Mouse (Mus musculus): ENCODE data around the gene Epo.

Gene Epo

GRCm38 (mm10) chr5:137519691-137520550, 13.1 kb downstream of the Epo start:
- DNase-seq (ENCODE audit: low spot score) = no peak

- DNase-seq (ENCODE audit: low spot score) = peak; percentile 59
These were observed 14.6 kb downstream of the Epo start, which contains the start of gene Gigyf1 for GRCm38 (mm10) chr5:137518436-137518835. Gene Gigyf1 (plus strand): TSS chr5:137518548.

- no peak for DNase-seq (ENCODE audit: low spot score)
These were observed 18.2 kb downstream of the Epo start for GRCm38 (mm10) chr5:137514811-137515210.

- no peak for DNase-seq (ENCODE audit: low spot score)
These were observed 18.9 kb downstream of the Epo start for GRCm38 (mm10) chr5:137513951-137514721.

- DNase-seq (ENCODE audit: low spot score) = peak; percentile 65
These were observed 19.9 kb downstream of the Epo start for GRCm38 (mm10) chr5:137512847-137513794.

- no peak for DNase-seq (ENCODE audit: low spot score)
These were observed 21.3 kb downstream of the Epo start for GRCm38 (mm10) chr5:137511706-137512105.

GRCm38 (mm10) chr5:137510573-137511390, 22.3 kb downstream of the Epo start:
- DNase-seq (ENCODE audit: low spot score) = no peak

- DNase-seq (ENCODE audit: low spot score) = peak; percentile 84
These were observed 23.0 kb downstream of the Epo start for GRCm38 (mm10) chr5:137510014-137510501.

- no peak for DNase-seq (ENCODE audit: low spot score)
These were observed 29.0 kb downstream of the Epo start for GRCm38 (mm10) chr5:137504041-137504440.

- DNase-seq (ENCODE audit: low spot score) = peak; percentile 97
These were observed 30.4 kb downstream of the Epo start for GRCm38 (mm10) chr5:137502667-137503110.

- DNase-seq (ENCODE audit: low spot score) = peak; percentile 100
These were observed 31.1 kb downstream of the Epo start, which contains the start of gene Pop7 for GRCm38 (mm10) chr5:137501709-137502666. Gene Pop7 (minus strand): TSS chr5:137502518.

GRCm38 (mm10) chr5:137500186-137500585, 32.9 kb downstream of the Epo start:
- no peak for DNase-seq (ENCODE audit: low spot score)

GRCm38 (mm10) chr5:137493831-137494230, 39.2 kb downstream of the Epo start:
- DNase-seq (ENCODE audit: low spot score) = no peak

GRCm38 (mm10) chr5:137491559-137491958, 41.5 kb downstream of the Epo start:
- no peak for DNase-seq (ENCODE audit: low spot score)

- no peak for DNase-seq (ENCODE audit: low spot score)
These were observed 45.4 kb downstream of the Epo start for GRCm38 (mm10) chr5:137487616-137488015.

GRCm38 (mm10) chr5:137485851-137486155, 47.2 kb downstream of the Epo start:
- DNase-seq (ENCODE audit: low spot score) = no peak

GRCm38 (mm10) chr5:137485071-137485850, 47.8 kb downstream of the Epo start:
- DNase-seq (ENCODE audit: low spot score) = no peak

GRCm38 (mm10) chr5:137481897-137482296, 51.1 kb downstream of the Epo start:
- peak; percentile 39 for DNase-seq (ENCODE audit: low spot score)

GRCm38 (mm10) chr5:137481138-137481537, 51.9 kb downstream of the Epo start:
- DNase-seq (ENCODE audit: low spot score) = peak; percentile 92

Data from MN1 (cell line).